Mouse (Mus musculus): ENCODE results near the gene Tesk1.

Tesk1 gene

GRCm38 (mm10) chr4:43418973-43419656, 22.6 kb upstream of the Tesk1 start:
- in situ Hi-C loops (cut with MboI): loop anchor here (25.0 kb wide), 1 partner anchor 357 kb away; the partner anchor contains the start of gene Unc13b

- in situ Hi-C loops (cut with MboI): loop anchor here (10.0 to 25.0 kb wide), 2 partner anchors 295 to 358 kb away; partner anchors contain the start of genes Olfr71 and Unc13b
These were observed 21.9 kb upstream of the Tesk1 start for GRCm38 (mm10) chr4:43419801-43420281.

DNA sequence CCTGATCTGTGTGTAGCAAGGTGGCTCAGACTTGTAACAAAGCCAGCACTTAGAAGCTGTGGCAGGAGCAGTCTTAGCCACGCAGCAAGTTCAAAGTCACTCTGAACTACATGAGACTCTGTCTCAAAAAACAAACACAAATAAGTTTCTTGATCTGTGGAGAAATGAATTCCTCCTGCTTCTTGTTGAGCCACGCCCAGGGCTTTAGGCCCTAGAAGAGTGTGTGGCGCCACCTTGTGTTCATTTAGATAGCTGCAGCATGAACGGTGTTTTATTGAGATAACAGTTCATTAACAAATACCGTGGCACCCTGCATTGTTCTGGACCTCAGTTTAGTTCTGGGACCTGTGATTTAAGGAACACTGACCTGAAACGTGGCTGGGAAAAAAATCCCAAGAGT, 21.4 kb upstream of the Tesk1 start:
- in situ Hi-C loops (cut with MboI): loop anchor here (10.0 to 25.0 kb wide), 2 partner anchors 294 to 358 kb away; partner anchors contain the start of genes Olfr71 and Unc13b

DNA sequence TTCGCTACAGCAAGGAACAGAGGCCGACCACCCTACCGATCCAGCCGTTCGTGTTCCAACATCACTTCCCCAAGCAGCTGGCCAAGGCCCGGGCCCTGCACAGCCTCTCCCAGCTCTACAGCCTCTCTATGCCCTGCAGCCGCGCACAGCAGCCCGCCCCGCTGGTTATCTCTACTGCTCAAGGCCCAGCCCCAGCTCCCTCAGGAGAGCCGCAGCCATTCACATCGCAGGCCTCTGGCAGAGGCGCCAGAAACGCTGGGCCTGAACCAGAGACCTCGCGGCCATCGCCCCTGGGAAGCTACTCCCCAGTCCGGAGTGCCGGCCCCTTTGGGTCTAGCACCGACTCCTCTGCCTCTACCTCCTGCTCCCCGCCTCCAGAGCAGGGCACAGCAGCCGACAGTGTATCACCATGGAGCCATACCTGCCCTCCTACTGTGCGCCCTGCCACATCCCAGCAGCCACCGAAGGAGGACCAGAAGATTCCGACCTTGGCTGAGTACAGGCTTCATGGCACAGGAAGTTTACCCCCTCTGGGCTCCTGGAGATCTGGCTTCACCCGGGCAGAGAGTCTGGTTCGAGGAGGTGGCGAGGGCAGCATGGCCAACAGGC, 20.0 kb upstream of the Tesk1 start:
- in situ Hi-C loops (cut with MboI): loop anchor here (10.0 to 25.0 kb wide), 2 partner anchors 293 to 359 kb away; partner anchors contain the start of genes Olfr71 and Unc13b

DNA sequence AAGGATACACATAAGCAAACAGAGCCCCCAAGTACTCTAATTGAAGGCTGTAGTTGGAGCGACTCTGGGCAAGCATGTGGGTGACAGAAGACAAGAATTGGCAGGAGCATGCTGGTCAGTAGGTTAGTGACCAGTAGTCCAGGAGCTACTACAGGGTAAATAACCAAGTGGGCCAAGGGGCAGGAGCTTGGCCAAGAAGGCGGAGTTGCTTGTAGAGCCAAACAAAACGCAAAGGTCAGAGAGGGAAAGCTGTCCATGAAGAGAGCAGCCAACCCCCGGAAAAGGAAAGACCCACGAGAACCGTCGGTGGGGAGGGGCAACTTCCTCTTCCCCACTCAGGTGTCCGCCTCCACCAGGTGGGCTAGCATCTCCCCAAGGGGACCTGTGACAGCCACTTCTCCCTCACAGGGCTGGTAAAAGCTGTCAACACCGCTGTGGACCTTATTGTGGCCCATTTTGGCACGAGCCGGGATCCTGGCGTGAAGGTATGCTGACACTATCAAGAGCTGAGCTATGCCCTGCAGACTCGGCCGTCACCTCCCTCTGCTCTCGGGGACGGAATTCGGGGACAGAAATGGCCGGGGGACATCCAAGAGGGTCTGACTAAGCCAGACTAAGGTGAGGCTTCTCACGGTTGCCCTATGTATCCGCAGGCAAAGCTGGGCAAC, 18.3 kb upstream of the Tesk1 start:
- in situ Hi-C loops (cut with MboI): loop anchor here (10.0 to 25.0 kb wide), 2 partner anchors 291 to 361 kb away; partner anchors contain the start of genes Olfr71 and Unc13b

- in situ Hi-C loops (cut with MboI): loop anchor here (10.0 to 25.0 kb wide), 2 partner anchors 291 to 362 kb away; partner anchors contain the start of genes Olfr71 and Unc13b
These were observed 17.7 kb upstream of the Tesk1 start for GRCm38 (mm10) chr4:43424072-43424471.

GRCm38 (mm10) chr4:43425197-43425596, 16.5 kb upstream of the Tesk1 start:
- in situ Hi-C loops (cut with MboI): loop anchor here (10.0 to 25.0 kb wide), 2 partner anchors 137 to 290 kb away; partner anchors contain the start of genes Creb3, Olfr71 and Tln1

DNA sequence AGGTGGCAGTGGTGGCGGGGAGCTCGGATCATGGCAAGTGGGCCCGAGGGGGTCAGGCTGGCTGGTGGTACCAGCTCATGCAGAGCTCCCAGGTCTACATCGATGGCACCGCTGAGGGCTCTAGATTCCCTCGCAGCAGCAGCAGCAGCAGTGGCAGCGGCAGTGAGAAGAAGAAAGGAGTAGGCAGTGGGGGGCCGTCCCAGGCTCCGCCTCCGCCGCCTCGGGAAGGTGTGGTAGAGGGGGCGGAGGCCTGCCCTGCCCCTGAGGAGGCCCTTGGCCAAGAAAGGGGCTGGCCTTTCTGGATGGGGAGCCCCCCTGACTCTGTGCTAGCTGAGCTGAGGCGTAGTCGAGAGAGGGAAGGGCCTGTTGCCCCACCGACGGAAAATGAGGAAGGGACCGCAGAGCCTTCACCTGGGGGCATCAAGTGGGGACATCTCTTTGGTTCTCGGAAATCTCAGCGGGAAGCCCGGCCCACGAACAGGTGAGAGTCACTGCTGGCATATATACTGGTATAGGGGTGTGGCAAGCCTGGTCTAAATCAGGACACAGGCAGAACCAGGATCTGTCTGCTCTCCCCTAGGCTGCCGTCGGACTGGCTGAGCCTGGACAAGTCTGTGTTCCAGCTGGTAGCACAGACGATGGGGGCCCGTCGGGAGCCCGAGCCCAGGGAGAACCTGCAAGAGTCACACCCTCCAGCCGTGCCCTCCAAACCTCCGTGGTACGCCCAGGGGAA, 15.9 kb upstream of the Tesk1 start:
- in situ Hi-C loops (cut with MboI): loop anchor here (10.0 to 25.0 kb wide), 2 partner anchors 136 to 289 kb away; partner anchors contain the start of genes Creb3, Olfr71 and Tln1

DNA sequence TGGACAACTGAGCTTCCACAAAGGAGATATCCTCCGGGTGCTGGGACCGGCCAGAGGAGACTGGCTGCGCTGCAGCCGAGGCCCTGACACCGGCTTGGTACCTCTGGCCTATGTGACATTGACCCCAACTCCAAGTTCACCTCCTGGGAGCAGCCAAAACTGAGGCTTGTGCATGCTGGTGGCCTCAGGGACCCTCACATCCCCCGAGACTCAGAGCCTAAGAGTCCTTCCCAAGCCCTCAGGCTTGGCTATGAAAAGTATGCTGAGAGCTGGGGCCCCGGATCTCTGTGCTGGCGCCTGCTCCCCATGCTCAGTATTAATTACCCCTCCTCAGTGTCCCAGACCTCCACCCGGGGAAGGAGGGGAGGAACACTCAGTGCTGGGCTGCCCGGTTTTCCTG, 15.3 kb upstream of the Tesk1 start:
- in situ Hi-C loops (cut with MboI): loop anchor here (10.0 to 25.0 kb wide), 2 partner anchors 136 to 288 kb away; partner anchors contain the start of genes Creb3, Olfr71 and Tln1

- in situ Hi-C loops (cut with MboI): loop anchor here (10.0 to 25.0 kb wide), 2 partner anchors 135 to 287 kb away; partner anchors contain the start of genes Creb3, Olfr71 and Tln1
These were observed 14.1 kb upstream of the Tesk1 start for GRCm38 (mm10) chr4:43427501-43428179.

GRCm38 (mm10) chr4:43428180-43428861, 13.4 kb upstream of the Tesk1 start:
- in situ Hi-C loops (cut with MboI): loop anchor here (10.0 to 25.0 kb wide), 2 partner anchors 134 to 286 kb away; partner anchors contain the start of genes Creb3, Olfr71 and Tln1

- in situ Hi-C loops (cut with MboI): loop anchor here (10.0 to 25.0 kb wide), 2 partner anchors 133 to 286 kb away; partner anchors contain the start of genes Creb3, Olfr71 and Tln1
These were observed 12.8 kb upstream of the Tesk1 start, which contains the start of gene Fam166b for GRCm38 (mm10) chr4:43428946-43429345. Gene Fam166b (minus strand): TSS chr4:43429134.

DNA sequence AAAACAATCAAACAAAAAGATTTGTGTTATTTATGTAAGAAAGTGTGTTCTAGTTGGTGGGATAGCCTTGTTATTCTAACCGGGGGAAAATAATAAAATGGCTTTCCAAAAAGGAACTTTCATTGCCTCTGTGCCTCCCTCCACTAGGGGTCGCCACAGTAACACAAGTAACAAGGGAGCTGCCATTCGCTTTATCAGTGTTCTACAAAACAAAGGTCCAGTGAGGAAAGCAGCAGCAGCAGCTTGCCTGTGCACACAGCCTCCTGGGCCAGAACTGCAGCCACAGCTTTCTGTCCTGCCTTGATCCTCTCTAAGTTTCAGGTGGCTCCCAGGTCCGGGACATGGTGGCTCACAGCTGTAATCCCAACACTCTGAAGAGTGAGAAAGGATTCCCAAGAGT, 10.0 kb upstream of the Tesk1 start:
- in situ Hi-C loops (cut with MboI): loop anchor here (25.0 kb wide), 1 partner anchor 131 kb away; the partner anchor contains the start of genes Creb3 and Tln1

DNA sequence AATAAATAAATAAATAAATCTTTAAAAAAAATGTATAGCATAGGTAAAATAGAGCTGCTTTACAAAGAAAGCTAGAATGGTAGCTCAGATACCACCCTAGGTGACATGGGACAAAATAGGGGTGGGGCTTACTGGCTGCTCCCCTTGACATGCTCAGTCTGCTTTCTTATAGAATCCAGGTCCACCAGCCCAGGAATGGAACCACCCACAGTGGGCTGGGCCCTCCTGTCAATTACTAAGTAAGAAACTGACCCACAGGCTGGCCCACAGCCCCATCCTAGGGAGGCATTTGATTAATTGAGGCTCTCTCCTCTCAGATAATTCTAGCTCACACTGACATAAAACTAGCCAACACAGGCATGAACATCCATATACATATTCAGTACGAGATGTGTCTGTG, 8.9 kb upstream of the Tesk1 start:
- in situ Hi-C loops (cut with MboI): loop anchor here (25.0 kb wide), 1 partner anchor 129 kb away; the partner anchor contains the start of genes Creb3 and Tln1

DNA sequence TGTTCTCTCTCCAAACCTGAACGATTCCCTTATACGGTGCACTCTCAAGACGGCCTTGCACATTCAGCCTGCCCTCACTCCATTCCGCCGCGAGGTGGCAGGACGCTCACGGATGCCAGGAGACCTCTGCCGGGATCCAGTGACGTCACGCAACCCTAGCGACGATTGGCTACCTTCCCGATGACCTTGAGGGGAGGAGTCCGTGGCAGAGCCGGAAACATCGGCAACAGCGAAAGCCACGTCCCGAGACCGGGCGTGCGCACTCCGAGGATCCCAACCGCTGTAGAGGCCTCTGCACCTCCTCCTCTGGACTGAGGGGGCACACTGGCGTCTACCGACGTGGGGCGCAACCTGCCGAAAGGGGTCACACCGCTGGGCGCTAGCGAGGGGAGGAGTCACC, 305 bp downstream of the Tesk1 start:
- in situ Hi-C loops (cut with MboI): loop anchor here (5.0 to 25.0 kb wide), 2 partner anchors 40 to 120 kb away; partner anchors contain the start of genes Creb3, Sit1 and Tln1

DNA sequence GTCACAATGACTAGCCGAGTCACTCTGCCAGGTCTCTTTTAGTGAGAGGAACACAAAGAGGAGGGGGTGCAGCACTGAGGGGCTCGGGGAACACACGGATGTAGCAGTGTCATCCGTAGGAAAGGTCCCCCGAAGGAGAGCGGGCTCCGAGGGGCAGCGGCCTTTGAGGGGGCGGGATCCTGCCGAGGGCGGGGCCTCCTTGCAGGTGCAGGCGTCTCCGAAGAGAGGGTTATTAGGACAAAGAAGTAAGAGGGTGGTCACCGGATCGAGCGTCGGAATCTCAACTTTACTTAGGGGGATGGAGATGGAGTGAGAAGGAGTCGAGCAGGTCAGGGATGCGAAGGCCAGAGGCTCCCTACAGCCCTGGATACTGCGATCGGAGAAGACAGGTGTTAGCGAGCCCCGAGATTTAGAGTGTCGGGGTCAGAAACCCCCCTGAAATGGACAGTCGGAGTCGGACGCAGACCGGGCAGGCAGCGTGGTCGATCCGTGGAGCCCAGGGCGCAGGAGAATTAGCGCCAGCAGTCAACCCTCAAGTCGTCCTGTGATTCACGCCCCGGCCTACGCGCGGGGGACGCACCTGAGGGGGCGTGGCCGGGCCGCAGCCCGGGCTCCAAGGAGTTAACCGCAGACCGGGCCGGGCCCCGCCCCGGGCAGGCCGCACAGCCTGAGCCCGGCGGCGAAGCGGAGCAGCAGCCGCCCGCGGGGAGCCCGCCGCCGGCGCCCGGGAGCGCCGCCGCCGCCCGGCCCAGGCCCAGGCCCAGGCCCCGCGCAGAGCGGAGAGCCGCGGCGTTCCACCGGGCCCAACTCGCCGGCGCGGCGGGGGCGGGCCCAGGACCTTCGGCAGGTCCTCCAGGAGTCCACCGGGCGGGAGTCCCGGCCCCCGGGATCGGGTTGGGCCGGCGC, 970 bp downstream of the Tesk1 start:
- in situ Hi-C loops (cut with MboI): loop anchor here (5.0 to 25.0 kb wide), 2 partner anchors 40 to 120 kb away; partner anchors contain the start of genes Creb3, Sit1 and Tln1

- in situ Hi-C loops (cut with MboI): loop anchor here (5.0 to 25.0 kb wide), 2 partner anchors 39 to 119 kb away; partner anchors contain the start of genes Creb3, Sit1 and Tln1
These were observed 1.8 kb downstream of the Tesk1 start for GRCm38 (mm10) chr4:43443511-43443910.

DNA sequence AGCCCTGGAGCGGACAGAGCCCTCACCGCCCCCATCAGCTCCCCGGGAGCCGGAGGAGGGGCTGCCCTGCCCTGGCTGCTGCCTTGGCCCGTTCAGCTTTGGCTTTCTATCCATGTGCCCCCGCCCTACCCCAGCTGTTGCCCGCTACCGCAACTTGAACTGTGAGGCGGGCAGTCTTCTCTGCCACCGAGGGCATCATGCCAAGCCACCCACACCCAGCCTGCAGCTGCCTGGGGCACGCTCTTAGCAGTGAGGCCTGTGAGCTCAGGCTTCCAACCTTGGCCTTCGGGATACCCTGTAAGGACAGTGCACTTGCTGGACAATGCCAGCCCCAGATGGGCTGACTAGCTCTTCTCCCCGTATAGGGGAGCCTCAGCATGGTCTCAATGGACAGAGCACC, 5.5 kb downstream of the Tesk1 start:
- in situ Hi-C loops (cut with MboI): loop anchor here (25.0 kb wide), 1 partner anchor 115 kb away; the partner anchor contains the start of genes Creb3 and Tln1
